Mouse (Mus musculus): ENCODE data around the gene Serpina12. TPM values are rescaled to one million over a fixed set of nuclear protein-coding genes. Genes with fewer than 3 reads are reported as not detected.

The Serpina12 gene
- polyA plus RNA-seq, 1 experiment from 2014 or later: not detected

DNA sequence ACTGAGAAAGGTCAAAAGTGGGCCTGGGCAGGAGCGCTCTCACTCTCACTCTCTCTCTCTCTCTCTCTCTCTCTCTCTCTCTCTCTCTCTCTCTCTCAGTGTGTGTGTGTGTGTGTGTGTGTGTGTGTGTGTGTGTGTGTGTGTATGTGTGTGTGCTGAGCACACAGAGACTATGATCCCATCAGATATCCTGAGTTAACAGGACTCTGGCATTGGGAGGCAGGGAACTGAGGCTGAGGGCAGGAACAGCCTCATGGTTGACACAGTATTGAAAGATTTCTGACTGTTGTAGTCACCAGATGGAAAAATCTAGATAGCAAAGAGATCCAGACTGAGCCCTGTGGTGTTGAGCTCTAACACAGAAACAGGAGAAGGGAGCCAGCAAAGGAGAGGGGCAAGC is 10.5 kb downstream of the Serpina12 start:
- Histone ChIP-seq H3K9ac (ENCODE audit: low read length) (no peak overlapping the region), H3K27ac (ENCODE audit: low read length) (no peak overlapping the region), H3K27me3 (ENCODE audit: control insufficient read depth, insufficient read depth, low read length) (no peaks in the 10 kb centered on the region), H3K36me3 (ENCODE audit: control insufficient read depth, insufficient read depth, low read length) (no peaks in the 10 kb centered on the region), H3K4me3 (replicated peaks; ENCODE audit: low read length) (no peak overlapping the region), H3K4me1 (ENCODE audit: control insufficient read depth, insufficient read depth, low read length) (no peaks in the 10 kb centered on the region), H3K9me3 (replicated peaks; ENCODE audit: control insufficient read depth, low read length) (no peaks in the 10 kb centered on the region), H3K4me2 (ENCODE audit: low read depth, low read length) (no peak overlapping the region)
- 75% methylated on average over 1 of the region's 1 CpGs for WGBS
- no peak for ATAC-seq (ENCODE audit: insufficient read depth, low FRiP score)

DNA sequence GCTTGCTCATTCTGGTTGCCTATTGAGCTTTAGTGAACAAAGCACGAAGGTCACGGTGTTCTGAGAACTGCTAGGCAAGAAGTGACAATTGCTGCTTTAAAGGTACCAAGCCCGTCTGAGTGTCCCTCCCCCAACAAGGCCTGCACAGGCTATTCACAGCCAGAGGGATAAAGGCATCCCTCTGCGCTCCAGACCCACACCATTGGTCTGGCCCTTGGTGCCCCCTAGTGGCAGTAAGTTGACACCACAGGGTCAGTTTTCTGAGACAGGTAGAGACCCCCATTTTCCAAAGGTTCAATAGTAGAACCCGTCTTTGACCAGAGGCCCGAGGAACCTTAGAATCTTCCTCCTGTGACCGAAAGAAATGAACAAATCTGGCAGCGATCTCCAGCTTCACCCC is 14.3 kb downstream of the Serpina12 start:
- no peaks in the 10 kb centered on the region for H3K27me3 ChIP-seq (ENCODE audit: control insufficient read depth, insufficient read depth, low read length)
- 46% methylated on average over 8 of the region's 8 CpGs for WGBS
- H3K9me3 ChIP-seq (replicated peaks; ENCODE audit: control insufficient read depth, low read length): no peaks in the 10 kb centered on the region
- no peak overlapping the region for H3K4me3 ChIP-seq (replicated peaks; ENCODE audit: low read length)
- H3K4me2 ChIP-seq (ENCODE audit: low read depth, low read length): no peak overlapping the region
- H3K9ac ChIP-seq (ENCODE audit: low read length): no peak overlapping the region
- H3K36me3 ChIP-seq (ENCODE audit: control insufficient read depth, insufficient read depth, low read length): no peaks in the 10 kb centered on the region
- ATAC-seq (ENCODE audit: insufficient read depth, low FRiP score): no peak
- H3K4me1 ChIP-seq (ENCODE audit: control insufficient read depth, insufficient read depth, low read length): no peaks in the 10 kb centered on the region
- no peak overlapping the region for H3K27ac ChIP-seq (ENCODE audit: low read length)

DNA sequence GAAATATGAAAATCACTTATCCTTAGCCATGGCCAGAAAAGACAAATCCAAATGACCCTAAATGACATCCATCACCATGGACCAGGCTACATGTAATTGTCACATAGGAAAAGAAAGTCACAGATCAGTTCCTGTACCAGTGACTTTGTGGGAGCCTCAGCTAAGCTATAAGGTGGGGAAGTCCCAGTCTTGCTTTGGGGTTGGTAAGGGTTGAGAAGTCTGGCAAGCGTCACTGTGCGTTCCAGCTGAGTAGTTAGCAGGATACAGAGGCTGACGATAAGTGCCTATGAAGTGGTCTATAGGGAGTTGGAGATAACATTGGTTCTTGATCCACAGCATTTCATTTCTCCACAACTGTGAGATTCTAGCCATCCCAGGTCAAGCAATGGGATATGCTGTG is 29.0 kb downstream of the Serpina12 start:
- no peak overlapping the region for H3K9ac ChIP-seq (ENCODE audit: low read length)
- H3K4me1 ChIP-seq (ENCODE audit: control insufficient read depth, insufficient read depth, low read length): no peaks in the 10 kb centered on the region
- H3K4me3 ChIP-seq (replicated peaks; ENCODE audit: low read length): no peak overlapping the region
- H3K9me3 ChIP-seq (replicated peaks; ENCODE audit: control insufficient read depth, low read length): no peaks in the 10 kb centered on the region
- no peak for ATAC-seq (ENCODE audit: insufficient read depth, low FRiP score)
- no peaks in the 10 kb centered on the region for H3K27me3 ChIP-seq (ENCODE audit: control insufficient read depth, insufficient read depth, low read length)
- H3K36me3 ChIP-seq (ENCODE audit: control insufficient read depth, insufficient read depth, low read length): no peaks in the 10 kb centered on the region
- H3K27ac ChIP-seq (ENCODE audit: low read length): no peak overlapping the region
- WGBS: 65% methylated on average over 3 of the region's 3 CpGs
- H3K4me2 ChIP-seq (ENCODE audit: low read depth, low read length): no peak overlapping the region

DNA sequence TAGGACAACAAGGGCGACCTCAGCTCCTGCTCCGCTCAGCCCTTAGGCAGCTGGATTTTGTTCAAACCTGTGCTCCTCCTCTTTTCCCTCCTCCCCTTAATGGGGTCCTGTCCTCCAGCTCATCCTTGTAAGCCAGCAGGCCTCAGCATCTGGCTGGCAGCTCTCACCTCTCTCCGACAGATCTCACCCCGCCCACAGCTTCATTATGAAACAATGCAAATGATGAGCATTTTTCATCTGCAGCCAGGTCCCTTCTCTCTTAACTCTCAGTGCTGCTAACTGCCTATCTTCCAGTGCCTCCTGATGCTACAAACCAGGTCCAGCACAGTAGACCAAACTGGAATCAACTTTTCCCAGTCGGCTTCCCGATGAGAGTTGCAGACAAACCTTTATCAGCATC is 30.6 kb downstream of the Serpina12 start, which contains the start of gene Serpina9:
TSS of gene Serpina9 (minus strand) at position 136 of the 400 bp plus-strand sequence.
- Histone ChIP-seq H3K27ac (ENCODE audit: low read length) (no peak within 1 kb of the TSS), H3K9ac (ENCODE audit: low read length) (no peak within 1 kb of the TSS), H3K9me3 (replicated peaks; ENCODE audit: control insufficient read depth, low read length) (no peaks in the 10 kb centered on the region), H3K4me1 (ENCODE audit: control insufficient read depth, insufficient read depth, low read length) (no peaks in the 10 kb centered on the region), H3K27me3 (ENCODE audit: control insufficient read depth, insufficient read depth, low read length) (no peaks in the 10 kb centered on the region), H3K4me3 (replicated peaks; ENCODE audit: low read length) (no peak within 1 kb of the TSS), H3K4me2 (ENCODE audit: low read depth, low read length) (no peak within 1 kb of the TSS), H3K36me3 (ENCODE audit: control insufficient read depth, insufficient read depth, low read length) (no peaks in the 10 kb centered on the region)
- WGBS: 71% methylated on average over 6 of the region's 6 CpGs
- ATAC-seq (ENCODE audit: insufficient read depth, low FRiP score): no peak

- Histone ChIP-seq H3K4me2 (ENCODE audit: low read depth, low read length) (no peak overlapping the region), H3K4me1 (ENCODE audit: control insufficient read depth, insufficient read depth, low read length) (peaks cover 7% of the 10 kb centered on the region; the same call in 1 of the 2 replicates), H3K4me3 (replicated peaks; ENCODE audit: low read length) (no peak overlapping the region), H3K27ac (ENCODE audit: low read length) (no peak overlapping the region), H3K27me3 (ENCODE audit: control insufficient read depth, insufficient read depth, low read length) (no peaks in the 10 kb centered on the region), H3K36me3 (ENCODE audit: control insufficient read depth, insufficient read depth, low read length) (no peaks in the 10 kb centered on the region), H3K9ac (ENCODE audit: low read length) (no peak overlapping the region), H3K9me3 (replicated peaks; ENCODE audit: control insufficient read depth, low read length) (no peaks in the 10 kb centered on the region)
- no peak for ATAC-seq (ENCODE audit: insufficient read depth, low FRiP score)
- 86% methylated on average over 5 of the region's 5 CpGs for WGBS
These were observed 39.6 kb downstream of the Serpina12 start for GRCm38 (mm10) chr12:104004689-104005088.

DNA sequence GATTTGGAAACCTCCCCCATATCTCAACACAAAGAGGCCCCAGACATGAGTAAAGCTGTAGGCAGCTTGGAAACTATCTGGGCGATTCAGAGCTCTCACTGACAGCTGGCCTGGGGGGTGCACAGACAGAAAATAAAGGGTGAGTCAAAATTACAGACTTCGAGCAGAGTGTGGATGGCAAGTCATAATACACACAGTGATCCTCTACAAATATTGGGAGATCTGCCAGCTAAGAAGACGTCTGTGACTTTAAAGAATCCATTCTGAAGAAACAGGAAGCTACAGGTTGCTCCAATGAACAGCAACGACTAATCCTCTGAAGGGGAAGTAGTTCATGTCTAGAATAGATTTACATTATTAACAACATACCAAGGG is 41.0 kb downstream of the Serpina12 start:
- Histone ChIP-seq H3K27ac (ENCODE audit: low read length) (peak overlapping the region; percentile 12), H3K4me2 (ENCODE audit: low read depth, low read length) (no peak overlapping the region), H3K36me3 (ENCODE audit: control insufficient read depth, insufficient read depth, low read length) (no peaks in the 10 kb centered on the region), H3K9me3 (replicated peaks; ENCODE audit: control insufficient read depth, low read length) (no peaks in the 10 kb centered on the region), H3K9ac (ENCODE audit: low read length) (no peak overlapping the region), H3K4me3 (replicated peaks; ENCODE audit: low read length) (no peak overlapping the region), H3K27me3 (ENCODE audit: control insufficient read depth, insufficient read depth, low read length) (no peaks in the 10 kb centered on the region), H3K4me1 (ENCODE audit: control insufficient read depth, insufficient read depth, low read length) (peaks cover 7% of the 10 kb centered on the region; the same call in 1 of the 2 replicates)
- no peak for ATAC-seq (ENCODE audit: insufficient read depth, low FRiP score)
- 25% methylated on average over 4 of the region's 4 CpGs for WGBS

DNA sequence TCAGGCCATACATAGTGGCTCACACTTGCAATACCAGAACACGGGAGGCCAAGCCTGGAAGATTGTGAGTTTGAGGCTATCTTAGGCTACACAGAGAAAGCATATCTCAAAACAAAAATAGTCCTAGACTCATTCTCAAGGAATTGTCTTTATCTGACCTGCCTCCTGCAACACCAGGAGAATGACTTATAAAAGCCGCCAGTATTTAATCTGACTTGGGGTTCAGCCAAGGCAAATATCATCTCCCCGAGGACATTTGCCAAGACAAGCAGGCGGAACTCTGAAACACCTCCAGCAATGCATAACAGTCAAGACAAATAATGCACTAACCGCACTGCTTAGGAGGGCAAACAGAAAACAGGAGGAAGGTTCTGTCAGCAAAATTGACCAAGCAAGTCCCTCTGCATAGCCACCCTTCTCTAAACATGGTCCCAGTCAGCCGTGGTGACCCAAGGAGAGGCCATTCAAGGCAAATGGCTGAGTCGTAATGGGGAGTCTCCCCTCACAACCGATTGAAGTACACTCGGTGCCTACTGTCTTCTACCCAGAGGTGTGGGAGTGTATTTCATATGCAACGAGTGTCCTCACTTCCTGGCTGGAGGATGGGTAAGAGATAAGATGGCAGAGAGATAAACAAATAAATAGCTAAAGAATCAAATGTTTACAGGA is 41.5 kb downstream of the Serpina12 start:
- Histone ChIP-seq H3K36me3 (ENCODE audit: control insufficient read depth, insufficient read depth, low read length) (no peaks in the 10 kb centered on the region), H3K4me1 (ENCODE audit: control insufficient read depth, insufficient read depth, low read length) (peaks cover 7% of the 10 kb centered on the region; the same call in 1 of the 2 replicates), H3K9me3 (replicated peaks; ENCODE audit: control insufficient read depth, low read length) (no peaks in the 10 kb centered on the region), H3K9ac (ENCODE audit: low read length) (no peak overlapping the region), H3K27ac (ENCODE audit: low read length) (peak overlapping the region; percentile 12), H3K27me3 (ENCODE audit: control insufficient read depth, insufficient read depth, low read length) (no peaks in the 10 kb centered on the region), H3K4me3 (replicated peaks; ENCODE audit: low read length) (no peak overlapping the region), H3K4me2 (ENCODE audit: low read depth, low read length) (no peak overlapping the region)
- 43% methylated on average over 10 of the region's 10 CpGs for WGBS
- ATAC-seq (ENCODE audit: insufficient read depth, low FRiP score): peak; percentile 56; the same call in 1 of the 2 replicates

- ATAC-seq (ENCODE audit: insufficient read depth, low FRiP score): no peak
- H3K27me3 ChIP-seq (ENCODE audit: control insufficient read depth, insufficient read depth, low read length): no peaks in the 10 kb centered on the region
- WGBS: 91% methylated on average over 3 of the region's 3 CpGs
These were observed 43.6 kb downstream of the Serpina12 start for GRCm38 (mm10) chr12:104000594-104000993.

GRCm38 (mm10) chr12:103999611-104000010 is 44.6 kb downstream of the Serpina12 start:
- Histone ChIP-seq H3K9me3 (replicated peaks; ENCODE audit: control insufficient read depth, low read length) (no peaks in the 10 kb centered on the region), H3K4me1 (ENCODE audit: control insufficient read depth, insufficient read depth, low read length) (peaks cover 7% of the 10 kb centered on the region; the same call in 1 of the 2 replicates), H3K4me3 (replicated peaks; ENCODE audit: low read length) (no peak overlapping the region), H3K27ac (ENCODE audit: low read length) (no peak overlapping the region), H3K36me3 (ENCODE audit: control insufficient read depth, insufficient read depth, low read length) (no peaks in the 10 kb centered on the region), H3K27me3 (ENCODE audit: control insufficient read depth, insufficient read depth, low read length) (no peaks in the 10 kb centered on the region), H3K9ac (ENCODE audit: low read length) (no peak overlapping the region), H3K4me2 (ENCODE audit: low read depth, low read length) (no peak overlapping the region)
- no peak for ATAC-seq (ENCODE audit: insufficient read depth, low FRiP score)
- 82% methylated on average over 8 of the region's 8 CpGs for WGBS

More at GRCm38 (mm10) chr12:104000594-104000993, 43.6 kb downstream of the Serpina12 start:
- no peak overlapping the region for H3K27ac ChIP-seq (ENCODE audit: low read length)
- H3K9ac ChIP-seq (ENCODE audit: low read length): no peak overlapping the region
- H3K36me3 ChIP-seq (ENCODE audit: control insufficient read depth, insufficient read depth, low read length): no peaks in the 10 kb centered on the region
- no peaks in the 10 kb centered on the region for H3K9me3 ChIP-seq (replicated peaks; ENCODE audit: control insufficient read depth, low read length)
- no peak overlapping the region for H3K4me2 ChIP-seq (ENCODE audit: low read depth, low read length)
- H3K4me1 ChIP-seq (ENCODE audit: control insufficient read depth, insufficient read depth, low read length): peaks cover 7% of the 10 kb centered on the region; the same call in 1 of the 2 replicates
- no peak overlapping the region for H3K4me3 ChIP-seq (replicated peaks; ENCODE audit: low read length)

Data from stomach, embryonic 16.5 days (tissue).